Mouse (Mus musculus) adrenal gland, adult 2 months (tissue): ENCODE data around the gene Plekhg1. TPM values are rescaled to one million over a fixed set of nuclear protein-coding genes. Genes with fewer than 3 reads are reported as not detected.

Experiments
- DNase-seq: peaks from one replicate; pipeline ENCODE4 v3.0.0; 2021
- long read RNA-seq: library from polyadenylated mRNA; stranded (forward); transcript quantifications from one replicate; pipeline ENCODE4 v2.0.0, GENCODE M21; 2021
- polyA plus RNA-seq: library from polyadenylated mRNA; depleted of rRNA; stranded (reverse); fragments of >200 nt; gene quantifications from 2 replicates; pipeline ENCODE4 v1.2.3, GENCODE M21; 2012; rRNA removed
- total RNA-seq, 2 experiments: library from RNA; stranded (reverse); gene quantifications; 2 replicates each; pipeline ENCODE4 v1.2.3; 2021

The Plekhg1 gene
- total RNA-seq (1 to 10 TPM; 5.0 to 5.8 TPM), polyA plus RNA-seq (1.5 and 1.7 TPM in 2 replicates)
- long read RNA-seq: 0 reads

DNA sequence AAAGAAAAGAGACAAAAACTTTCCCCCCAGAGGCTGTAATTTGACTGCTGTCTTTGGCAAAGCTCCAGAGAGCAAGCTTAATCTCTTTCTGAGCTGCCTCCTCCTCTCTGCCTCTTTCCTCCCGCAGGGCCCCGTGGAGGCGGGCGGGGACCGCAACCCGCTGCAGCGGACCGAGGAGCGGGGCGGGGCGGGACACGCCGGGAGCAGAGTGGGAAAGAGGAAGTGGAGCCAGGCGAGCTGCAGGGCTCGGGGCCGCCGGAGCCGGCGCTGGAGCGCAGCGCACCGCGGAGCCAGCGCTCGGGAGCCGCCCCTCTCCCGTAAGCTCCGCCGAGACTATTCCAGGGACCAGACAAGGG is at the start of gene Plekhg1:
Gene Plekhg1, plus strand, starts transcription at position 217 of the 356 bp plus-strand sequence.
- peak; percentile 89 for DNase-seq

GRCm38 (mm10) chr10:3692791-3693190 is 47.4 kb upstream of the Plekhg1 start:
- DNase-seq: no peak

DNA sequence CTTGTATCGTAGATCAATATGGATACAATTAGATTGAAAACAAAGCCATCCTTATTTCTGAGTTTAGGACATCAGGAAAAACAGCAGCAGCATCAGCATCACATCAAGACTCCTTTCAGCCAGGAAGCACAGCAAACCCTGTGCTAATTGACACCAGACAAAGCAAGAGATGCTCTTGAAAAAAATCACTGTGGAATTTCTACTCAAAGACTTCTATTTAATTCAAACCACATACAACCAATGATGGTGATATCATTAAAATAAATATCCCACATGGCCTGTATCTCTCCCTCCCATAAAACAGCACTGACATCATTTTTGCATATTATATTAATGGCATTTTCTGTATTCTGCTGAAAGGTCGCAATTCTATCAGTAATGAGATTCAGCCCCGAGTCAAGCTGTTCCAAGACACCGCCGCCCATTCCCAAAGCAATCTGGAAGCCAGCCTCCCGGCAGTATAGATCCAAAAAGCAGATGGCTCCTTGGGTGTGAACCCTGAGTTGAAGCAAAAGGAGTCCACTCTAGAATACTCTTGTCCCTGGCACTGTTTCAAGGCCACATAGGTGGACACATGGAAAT is 46.4 kb upstream of the Plekhg1 start:
- DNase-seq: no peak

DNA sequence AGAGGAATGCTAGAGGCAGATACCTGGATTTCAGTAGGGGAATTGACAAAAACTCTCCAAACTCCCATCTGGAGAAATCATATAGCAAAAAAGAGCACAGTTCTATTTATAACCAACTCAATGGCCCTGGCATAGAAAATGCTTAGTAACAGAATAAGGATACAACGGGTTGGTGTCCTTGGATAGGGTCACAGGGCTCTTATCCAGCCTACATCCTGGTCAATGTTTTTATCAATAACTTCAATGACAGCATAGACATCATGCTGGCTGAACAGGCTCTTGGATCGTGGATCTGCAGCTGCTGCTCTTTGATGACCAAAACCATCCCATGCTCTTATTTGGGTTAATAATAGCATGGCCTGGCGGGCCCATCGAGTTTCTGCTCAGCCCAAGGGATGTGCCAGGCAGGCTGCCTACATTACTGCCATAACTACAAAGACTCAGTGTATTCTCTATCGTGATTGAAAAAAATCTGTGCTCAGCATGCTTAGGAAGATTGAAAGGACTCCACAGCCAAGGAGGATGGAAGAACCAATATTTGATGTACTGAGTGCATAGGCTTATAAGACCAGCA is 44.7 kb upstream of the Plekhg1 start:
- no peak for DNase-seq

DNA sequence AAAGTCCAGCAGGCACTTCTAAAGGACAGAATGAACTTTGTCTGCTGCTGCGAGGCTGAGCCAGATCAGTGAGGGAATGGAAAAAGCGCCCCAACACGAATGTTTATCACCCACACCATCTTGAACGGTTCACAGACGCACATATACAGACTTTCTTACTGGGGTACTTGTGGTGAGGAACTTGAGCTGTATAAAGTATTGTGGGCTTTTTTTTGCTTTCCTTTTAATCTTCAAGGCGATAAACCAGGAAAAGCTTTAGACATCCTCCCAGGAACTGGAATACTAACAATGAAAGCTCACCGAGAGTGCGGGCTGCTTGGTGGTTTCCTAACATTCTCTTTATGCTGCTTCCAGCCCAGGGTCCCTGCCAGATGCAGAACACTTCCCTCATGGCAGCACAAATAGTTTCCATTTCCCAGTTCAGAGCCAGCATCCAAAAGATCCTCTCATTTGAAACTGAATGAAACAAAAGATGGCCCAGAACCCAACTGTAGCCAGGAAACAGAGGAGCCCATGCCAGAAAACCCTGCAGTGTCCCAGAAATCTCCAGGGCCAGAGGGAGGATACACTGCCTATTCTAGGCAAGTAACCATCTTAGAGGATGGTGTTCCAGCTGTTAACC is 43.3 kb upstream of the Plekhg1 start:
- DNase-seq: peak; percentile 9

DNA sequence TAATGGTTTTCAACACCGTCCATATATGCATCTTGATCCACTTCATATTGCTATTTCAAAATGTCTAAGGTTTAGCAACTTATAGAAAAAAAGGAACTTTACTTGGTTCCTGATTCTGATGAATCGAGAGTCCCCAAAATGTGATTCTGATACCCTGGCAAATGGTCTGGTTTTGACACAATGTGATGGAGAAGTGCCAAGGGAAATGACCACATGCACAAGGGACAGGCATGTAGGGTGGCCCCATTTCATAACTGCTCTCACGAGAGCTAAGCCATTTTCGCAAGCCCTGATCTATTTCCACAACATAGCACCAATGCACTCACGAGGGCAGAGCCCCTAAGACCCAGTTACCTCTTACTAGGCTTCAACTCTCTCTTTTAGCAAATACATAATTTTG is 42.7 kb upstream of the Plekhg1 start:
- no peak for DNase-seq

DNA sequence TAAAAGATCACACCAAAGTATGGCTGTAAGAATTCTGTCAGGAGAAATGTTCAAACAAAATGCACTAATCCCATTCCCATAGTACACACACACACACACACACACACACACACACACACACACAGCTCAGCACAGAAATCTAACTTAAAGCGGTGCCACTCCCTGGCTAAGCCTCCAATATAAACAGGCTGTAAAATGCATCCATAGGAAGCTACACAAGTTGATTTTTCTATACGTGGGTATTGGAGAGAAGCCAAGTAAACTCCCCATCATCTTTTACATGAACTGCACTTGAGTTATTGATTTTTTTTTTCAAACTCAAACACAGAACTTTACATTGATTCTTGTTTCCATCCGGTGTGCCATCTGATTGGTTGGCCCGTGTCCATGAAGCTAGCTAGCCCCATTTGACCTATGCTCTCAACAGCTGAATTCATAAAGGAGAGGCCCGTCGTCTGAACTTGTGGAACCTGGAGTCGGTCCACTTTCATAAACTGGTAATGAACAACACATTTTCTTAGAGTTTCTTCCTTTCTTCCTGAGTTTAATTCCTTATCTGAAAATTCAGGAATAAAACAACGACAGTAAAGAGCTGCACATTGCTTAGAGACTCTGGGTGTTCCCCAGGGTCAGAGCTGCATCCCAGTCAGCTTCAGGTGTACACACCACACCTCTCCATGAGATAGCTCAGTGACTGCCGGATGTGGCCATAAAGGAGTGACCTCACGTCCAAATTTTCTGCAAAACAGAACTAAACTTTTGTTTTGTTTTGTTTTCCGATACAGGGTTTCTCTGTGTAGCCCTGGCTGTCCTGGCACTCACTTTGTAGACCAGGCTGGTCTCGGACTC is 39.7 kb upstream of the Plekhg1 start:
- DNase-seq: no peak

GRCm38 (mm10) chr10:3701832-3702231 is 38.3 kb upstream of the Plekhg1 start:
- DNase-seq: no peak

- DNase-seq: no peak
These were observed 37.6 kb upstream of the Plekhg1 start for GRCm38 (mm10) chr10:3702585-3702984.

DNA sequence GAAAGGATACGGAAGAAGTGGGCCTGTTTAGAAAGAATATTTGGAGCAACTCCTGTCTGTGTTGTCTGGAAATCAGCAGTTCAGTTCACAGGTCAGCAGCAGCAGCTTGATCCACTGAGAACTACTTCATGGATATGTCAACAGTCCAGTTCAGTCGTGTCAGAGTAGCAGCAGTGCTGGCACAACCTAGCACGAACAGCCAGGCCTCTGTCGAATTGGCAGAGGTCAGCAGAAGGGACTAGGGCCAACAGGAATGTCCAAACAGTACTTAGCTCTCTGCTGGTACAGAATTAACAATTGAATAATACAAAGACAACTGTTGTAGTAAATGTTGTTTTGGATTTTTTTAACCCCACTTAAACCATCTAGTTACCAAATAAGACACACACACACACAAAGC is 33.9 kb upstream of the Plekhg1 start:
- DNase-seq: no peak

- no peak for DNase-seq
These were observed 30.1 kb upstream of the Plekhg1 start for GRCm38 (mm10) chr10:3710081-3710480.

- DNase-seq: no peak
These were observed 24.7 kb upstream of the Plekhg1 start for GRCm38 (mm10) chr10:3715302-3715943.

DNA sequence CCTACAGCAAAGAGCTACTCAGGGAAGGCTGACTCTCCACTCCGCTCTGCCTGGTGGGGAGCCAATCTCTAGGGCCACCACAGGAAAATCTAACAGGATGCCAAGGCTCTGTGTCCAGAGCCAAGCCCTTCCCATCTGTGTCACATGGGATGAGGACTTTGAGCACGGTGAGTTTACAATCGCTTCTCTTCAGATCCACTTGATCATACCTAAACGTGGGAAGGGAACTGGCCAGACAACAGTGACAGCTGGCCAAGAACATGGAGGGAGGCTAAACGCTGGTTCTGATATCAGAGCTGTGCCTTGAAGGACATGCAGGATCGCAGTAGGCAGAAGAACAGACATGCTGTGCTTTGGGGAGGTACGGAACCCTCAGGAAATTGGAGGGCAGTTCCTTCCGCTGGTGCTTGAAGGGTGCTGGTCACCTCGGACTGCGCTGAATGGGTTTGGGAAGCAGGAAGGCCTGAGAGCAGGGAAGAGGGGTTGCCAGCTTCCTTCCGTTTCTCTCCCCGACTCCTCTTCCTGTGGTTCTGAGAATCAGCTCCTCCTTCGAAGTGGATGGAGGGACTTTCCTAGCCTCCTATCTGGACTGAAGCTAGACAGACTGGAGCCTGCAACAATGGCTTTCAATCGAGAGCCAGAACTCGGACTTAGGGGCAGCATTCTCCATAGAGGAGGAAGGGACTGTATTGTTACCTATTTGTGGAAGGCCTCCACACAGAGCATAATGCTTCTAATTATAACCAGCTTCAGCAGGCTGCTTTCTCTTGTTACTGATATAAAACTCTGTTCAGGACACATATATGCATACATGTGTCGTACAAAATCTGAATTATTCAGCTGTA is 21.9 kb upstream of the Plekhg1 start:
- DNase-seq: peak; percentile 55

DNA sequence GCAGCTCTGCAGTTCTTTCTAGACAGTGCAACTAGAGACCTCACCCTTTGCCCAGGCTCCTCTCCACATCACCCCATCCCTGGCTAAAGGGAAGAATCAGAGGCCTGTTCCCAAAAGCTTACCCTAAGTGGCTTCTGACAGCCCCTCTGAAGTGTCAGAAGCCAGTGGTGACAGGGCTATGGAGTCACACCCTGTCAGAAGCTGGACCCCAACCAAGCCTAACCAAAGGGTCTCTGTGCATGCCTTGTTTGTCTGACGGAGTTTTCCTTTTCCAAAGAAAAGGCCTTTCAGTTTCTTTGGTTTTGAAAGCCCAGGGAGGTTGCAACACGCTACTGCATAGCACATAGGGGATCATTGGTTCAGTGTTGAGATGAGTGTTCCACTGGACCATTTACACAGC is 19.9 kb upstream of the Plekhg1 start:
- DNase-seq: no peak

DNA sequence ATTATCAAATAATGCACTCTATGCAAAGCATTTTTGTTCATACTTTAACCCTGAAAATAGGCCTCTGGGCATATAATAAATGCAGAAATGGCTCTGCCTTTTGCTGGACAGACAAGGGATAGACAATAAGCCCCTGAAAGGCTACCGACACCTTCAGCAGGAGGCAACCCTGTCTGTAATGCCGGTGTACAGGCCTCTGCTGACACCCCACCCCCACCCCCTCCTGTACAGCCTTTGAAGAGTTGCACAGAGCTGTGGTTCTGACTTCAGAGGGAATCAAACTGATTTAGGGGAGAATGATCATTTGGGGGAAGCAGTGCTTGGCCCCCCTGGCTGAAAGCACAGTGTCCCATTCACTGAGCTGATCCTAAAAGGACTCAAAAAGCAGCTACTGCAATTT is 17.8 kb upstream of the Plekhg1 start:
- DNase-seq: no peak

DNA sequence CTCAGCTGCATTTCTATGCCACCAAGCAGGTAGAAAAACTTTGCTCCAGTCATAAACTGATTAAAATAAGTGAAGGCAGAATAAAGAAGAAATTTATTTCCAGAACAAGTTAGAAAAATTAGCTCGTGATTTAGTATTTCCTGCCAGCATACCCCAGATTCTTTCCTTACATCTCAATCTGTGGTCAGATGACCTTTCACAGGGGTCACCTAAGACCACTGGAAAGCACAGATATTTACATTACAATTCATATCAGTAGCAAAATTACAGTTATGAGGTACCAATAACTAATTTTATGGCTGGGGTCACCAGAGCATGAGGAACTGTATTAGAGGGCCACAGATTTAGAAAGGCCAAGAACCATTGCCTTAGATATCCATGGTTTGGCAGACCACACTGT is 15.5 kb upstream of the Plekhg1 start:
- DNase-seq: no peak

DNA sequence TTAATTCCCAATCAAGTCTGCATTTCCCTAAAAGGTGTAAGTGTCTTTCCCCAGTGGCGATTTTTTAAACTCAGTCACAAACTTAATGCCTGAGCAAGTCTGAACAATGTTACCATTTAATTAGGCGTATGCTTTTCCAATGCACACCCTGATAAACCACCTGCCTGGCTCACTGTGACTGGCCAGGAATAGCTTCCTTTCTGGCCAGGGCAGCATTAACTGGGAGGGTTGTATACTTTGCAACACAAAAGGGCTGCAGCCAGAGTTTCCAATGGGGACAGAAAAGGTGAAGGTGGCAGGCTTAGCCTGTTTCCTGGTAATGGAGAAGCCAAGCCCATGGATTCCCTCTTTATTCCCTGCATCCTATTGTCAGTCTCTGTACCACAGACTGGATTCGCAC is 10.5 kb upstream of the Plekhg1 start:
- no peak for DNase-seq

DNA sequence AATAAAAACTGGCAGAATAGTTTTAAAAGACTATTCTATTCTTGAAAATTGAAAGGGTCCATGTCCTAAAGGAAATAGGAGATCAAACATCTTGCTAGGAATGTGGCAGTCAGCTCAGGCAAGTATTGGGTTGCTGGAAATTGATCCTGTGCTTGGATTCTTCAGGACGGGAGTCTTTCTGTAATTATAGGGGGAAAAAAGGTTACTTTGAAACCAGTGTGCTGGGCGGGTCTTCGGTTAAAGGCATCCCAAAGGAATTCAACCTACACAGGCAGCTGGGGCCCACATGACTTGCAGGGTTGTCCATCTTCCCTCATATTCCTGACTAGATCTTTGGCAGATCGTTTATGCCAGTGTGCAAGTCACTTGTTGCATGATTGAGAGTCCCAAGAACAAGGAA is 9.8 kb upstream of the Plekhg1 start:
- DNase-seq: no peak

DNA sequence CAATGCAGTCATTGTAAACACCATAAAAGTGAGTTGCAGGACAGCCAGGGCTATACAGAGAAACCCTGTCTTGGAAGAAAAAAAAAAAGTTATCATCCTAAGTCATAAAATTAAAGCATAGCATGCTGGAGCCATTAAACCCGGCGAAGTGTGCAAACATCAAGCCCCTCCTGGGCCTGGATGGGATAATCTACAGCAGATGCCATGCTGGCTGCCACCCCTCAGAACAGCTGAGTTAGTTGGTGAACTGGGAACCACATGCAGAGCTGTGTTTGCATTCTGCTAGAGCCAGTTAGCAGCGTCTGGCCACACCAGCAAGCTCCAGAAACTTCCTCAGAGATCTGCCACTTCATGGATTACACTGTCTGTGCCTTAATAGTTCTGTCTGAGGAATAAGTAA is 3.1 kb upstream of the Plekhg1 start:
- DNase-seq: no peak

DNA sequence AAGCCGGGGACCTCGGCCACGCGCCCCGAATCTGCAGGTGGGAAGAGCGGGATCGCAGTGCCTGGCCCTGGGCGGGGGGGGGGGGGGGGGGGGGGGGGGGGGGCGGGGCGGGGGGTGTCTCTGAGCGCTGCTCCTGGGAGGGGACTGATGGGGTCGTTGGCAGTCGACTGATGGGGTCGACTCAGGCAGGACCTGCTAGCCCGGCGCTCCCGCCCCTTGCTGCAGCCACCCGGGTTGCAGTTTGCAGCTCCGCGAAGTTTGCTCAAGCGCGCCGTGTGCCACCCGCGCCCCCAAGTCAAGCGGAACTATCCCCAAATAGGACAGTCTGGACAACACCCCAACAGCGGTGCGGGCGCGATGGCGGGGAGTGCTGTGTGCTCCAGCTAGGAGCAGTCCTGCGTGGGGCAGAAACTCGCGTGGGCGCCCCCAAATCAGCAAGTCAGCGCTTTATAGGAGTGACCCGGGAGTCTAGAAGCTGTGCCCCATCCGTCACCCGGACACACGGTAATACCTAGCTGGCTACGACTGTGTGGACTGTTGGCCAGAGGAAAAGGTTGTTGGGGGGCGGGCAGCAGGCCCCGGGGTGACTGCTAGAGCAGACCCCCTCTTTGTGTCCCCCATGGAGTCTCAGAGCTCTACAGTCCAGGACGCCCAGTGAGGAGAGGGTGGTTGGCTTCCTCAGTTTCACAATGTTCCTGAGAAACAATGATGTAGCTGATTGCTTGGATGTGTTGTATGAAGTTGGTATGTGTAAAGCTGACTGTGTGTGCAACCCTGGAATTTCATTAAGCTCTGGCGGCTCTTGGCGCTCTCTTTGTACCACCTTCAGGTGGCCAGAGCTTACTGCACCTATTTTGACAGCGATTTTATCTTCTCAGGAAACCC is 582 bp downstream of the Plekhg1 start:
- peak; percentile 44 for DNase-seq
